Mouse (Mus musculus) G1E (cell line): ENCODE data around the gene Lrrc49.

Experiments
- CTCF ChIP-seq: IDR thresholded peaks from 2 replicates; pipeline ENCODE4 v1.5.1; 2012; ENCODE audit warnings: low read depth, low read length, inconsistent platforms, mixed read lengths
- POLR2AphosphoS5 ChIP-seq: IDR thresholded peaks from 2 replicates; pipeline ENCODE4 v1.6.1; 2012; ENCODE audit warnings: low read depth, low read length, inconsistent platforms; ENCODE audit not compliant: insufficient replicate concordance

DNA sequence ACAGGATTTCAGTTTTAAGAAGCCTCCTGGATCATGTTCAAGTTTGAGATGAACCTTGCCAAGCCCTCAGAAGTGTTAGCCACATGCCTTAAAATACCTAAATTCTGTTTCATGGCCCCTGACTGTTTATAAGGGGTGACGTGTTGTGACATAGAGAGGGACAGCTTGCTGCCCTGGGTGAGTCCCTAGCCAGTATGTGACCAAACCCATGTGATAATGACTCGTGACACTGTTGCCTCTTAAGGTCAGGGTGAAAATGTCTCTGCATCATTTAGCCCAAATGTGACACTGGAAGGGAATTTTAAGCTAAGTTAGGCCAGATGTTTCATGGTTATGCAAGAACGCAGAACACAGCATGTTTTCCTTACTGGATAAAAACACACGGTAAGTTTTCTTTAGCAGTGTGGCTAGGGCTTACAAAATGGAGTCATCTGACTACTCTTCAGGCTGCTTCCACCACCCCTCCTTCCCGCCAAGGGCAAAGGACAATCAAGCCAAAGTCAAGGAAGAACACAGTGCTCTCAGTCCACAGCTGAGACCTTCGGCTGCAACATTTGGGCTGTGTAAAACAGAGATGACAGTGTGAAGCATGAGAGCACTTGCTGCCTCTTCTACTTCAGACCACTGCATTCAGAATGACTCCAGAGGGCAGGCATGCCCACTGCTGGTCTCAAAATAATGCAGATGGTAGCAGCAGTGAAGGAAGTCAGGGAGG is 8.5 kb upstream of the Lrrc49 start:
- TF ChIP-seq CTCF (no peak), POLR2AphosphoS5 (no peak)
